Mouse (Mus musculus): ENCODE measurements at regions not wholly inside any gene's neighbourhood (a gene's known extent, or its start where the extent isn't known, plus 50 kb on each side); places are given as distances from the start of the nearest gene placed in this dataset.

DNA sequence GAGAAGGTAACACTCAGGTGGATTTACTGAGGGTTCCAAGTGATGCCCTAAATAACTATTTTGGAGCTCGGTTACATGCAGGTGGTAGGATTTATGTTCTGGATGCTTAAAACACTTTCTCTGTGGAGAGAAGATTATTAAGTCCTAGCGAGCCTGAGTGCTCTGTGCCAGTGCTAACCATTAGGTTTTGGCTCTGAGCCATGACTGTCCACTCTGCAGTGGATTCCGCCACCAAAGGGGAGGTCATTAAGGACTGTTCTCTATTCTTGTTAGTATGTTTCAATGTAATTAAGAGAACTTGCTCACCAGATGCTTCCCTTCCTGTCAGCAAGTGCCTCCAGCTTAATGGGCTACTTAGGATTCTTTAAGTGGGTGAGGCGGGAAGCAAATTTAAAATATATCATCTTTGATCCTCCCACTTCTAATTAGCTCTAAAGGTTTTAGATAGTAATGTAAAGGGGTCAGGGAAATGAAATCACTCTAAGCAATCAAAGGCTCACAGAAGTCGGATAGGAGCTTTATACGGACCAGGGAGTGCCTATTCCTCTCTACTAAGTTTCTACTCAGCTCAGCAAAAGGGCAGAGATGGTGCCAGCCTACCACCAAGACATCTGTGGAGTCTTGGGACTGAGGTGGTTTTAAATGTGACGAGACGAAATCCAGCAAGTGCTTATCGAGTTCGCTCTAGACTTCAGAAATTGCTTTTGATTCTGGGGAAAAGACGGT, 301.6 kb upstream of the Gm15217 start:
- H3K27ac ChIP-seq = no peak overlapping the region
- H3K9me3 ChIP-seq (replicated peaks) = no peaks in the 10 kb centered on the region
- H3K36me3 ChIP-seq = no peaks in the 10 kb centered on the region
- peak; percentile 37 for DNase-seq (ENCODE audit: low spot score)
- peaks cover 9% of the 10 kb centered on the region for H3K4me1 ChIP-seq
- 69% methylated on average over 11 of the region's 11 CpGs for WGBS
- H3K4me3 ChIP-seq = no peak overlapping the region
- no peaks in the 10 kb centered on the region for H3K27me3 ChIP-seq (ENCODE audit: low read depth, poor library complexity, severe bottlenecking)

GRCm38 (mm10) chr14:46082646-46083045, 296.6 kb upstream of the Gm15217 start:
- Histone ChIP-seq H3K27ac (no peak overlapping the region), H3K27me3 (ENCODE audit: low read depth, poor library complexity, severe bottlenecking) (no peaks in the 10 kb centered on the region), H3K4me3 (no peak overlapping the region), H3K36me3 (no peaks in the 10 kb centered on the region), H3K9me3 (replicated peaks) (no peaks in the 10 kb centered on the region), H3K4me1 (peaks cover 4% of the 10 kb centered on the region)
- DNase-seq (ENCODE audit: low spot score) = no peak
- WGBS = 94% methylated on average over 5 of the region's 5 CpGs

DNA sequence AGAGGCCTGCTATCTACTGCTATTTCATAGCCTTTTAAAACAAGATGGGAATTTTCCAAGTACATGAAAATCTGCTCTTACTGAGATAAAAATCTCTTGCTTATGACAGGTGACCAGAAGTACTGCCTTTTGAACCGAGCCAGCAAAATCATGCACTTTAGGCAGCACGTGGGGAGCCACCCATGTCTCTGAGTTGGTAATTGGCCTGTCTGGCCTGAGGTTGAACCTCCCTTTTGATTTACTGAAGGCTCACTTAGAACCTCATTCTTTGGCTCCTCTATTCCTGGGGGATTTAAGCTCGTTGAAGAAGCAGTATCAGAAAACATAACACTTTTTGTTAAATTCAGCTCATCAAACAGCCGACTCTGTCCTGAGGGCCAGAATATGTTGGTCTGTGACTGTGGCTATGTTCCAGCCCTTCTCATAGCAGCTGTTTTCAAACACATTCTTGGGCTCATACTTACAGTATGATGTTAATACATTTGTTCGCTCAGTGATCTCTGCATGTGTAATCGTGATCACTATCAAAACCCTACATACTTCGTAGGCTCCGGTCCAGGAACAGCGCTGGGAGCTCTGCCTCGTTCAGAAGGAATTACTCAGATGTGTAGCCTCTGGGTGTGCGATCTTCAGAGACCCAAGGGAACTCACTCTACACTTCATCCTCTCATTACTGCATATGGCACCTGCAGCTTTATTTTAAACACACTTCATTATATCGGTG, 290.1 kb upstream of the Gm15217 start:
- 82% methylated on average over 12 of the region's 12 CpGs for WGBS
- Histone ChIP-seq H3K4me1 (no peaks in the 10 kb centered on the region), H3K9me3 (replicated peaks) (no peaks in the 10 kb centered on the region), H3K4me3 (no peak overlapping the region), H3K27ac (no peak overlapping the region), H3K36me3 (no peaks in the 10 kb centered on the region), H3K27me3 (ENCODE audit: low read depth, poor library complexity, severe bottlenecking) (no peaks in the 10 kb centered on the region)
- no peak for DNase-seq (ENCODE audit: low spot score)

DNA sequence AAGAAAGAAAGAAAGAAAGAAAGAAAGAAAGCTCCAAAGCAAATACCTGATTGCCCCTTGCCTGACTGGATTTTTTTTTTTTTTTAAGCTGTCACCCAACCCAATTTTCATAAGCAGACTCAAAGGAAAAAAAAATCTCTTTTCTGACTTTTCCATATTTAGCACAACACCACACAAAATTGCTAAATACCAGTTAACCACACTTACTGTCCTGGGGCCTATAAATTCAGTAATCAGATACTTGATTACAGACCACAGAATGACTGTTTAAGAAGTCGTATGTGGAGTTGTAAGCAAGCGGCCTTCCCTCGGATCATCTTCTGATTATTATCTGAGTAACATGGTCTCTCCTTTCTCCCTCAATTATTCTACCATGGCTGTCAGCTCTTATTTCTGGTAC, 263.3 kb upstream of the Gm15217 start:
- no peaks in the 10 kb centered on the region for H3K4me1 ChIP-seq
- DNase-seq (ENCODE audit: low spot score) = no peak
- no peaks in the 10 kb centered on the region for H3K27me3 ChIP-seq (ENCODE audit: low read depth, poor library complexity, severe bottlenecking)
- no peak overlapping the region for H3K4me3 ChIP-seq
- no peaks in the 10 kb centered on the region for H3K36me3 ChIP-seq
- 86% methylated on average over 3 of the region's 3 CpGs for WGBS
- no peak overlapping the region for H3K27ac ChIP-seq
- no peaks in the 10 kb centered on the region for H3K9me3 ChIP-seq (replicated peaks)

GRCm38 (mm10) chr14:46126541-46126940, 252.7 kb upstream of the Gm15217 start:
- no peak for DNase-seq (ENCODE audit: low spot score)
- H3K27me3 ChIP-seq (ENCODE audit: low read depth, poor library complexity, severe bottlenecking) = no peaks in the 10 kb centered on the region

DNA sequence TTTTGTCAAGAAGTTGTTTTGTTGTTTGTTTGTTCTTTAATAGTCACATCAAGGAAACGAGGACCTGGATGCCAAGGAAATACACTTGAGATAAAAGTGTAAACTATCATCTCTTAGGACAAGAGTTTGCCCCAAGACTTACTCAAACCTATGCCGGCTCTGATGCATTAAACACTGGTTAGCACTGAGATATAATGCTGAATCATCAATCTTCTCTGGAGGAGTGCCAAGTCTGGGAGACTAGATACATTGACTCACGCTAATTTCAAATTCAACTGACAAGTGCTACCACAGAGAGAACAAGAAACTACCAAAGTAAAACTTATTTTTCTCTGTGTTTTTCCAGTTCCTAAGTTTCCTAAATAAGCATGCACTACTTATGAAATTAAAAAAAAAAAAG, 249.5 kb upstream of the Gm15217 start:
- Histone ChIP-seq H3K27ac (no peak overlapping the region), H3K36me3 (no peaks in the 10 kb centered on the region), H3K9me3 (replicated peaks) (no peaks in the 10 kb centered on the region), H3K4me3 (no peak overlapping the region), H3K4me1 (no peaks in the 10 kb centered on the region), H3K27me3 (ENCODE audit: low read depth, poor library complexity, severe bottlenecking) (no peaks in the 10 kb centered on the region)
- WGBS = 86% methylated on average over 3 of the region's 3 CpGs
- no peak for DNase-seq (ENCODE audit: low spot score)

More at GRCm38 (mm10) chr14:46126541-46126940, 252.7 kb upstream of the Gm15217 start:
- no peaks in the 10 kb centered on the region for H3K9me3 ChIP-seq (replicated peaks)
- WGBS = 95% methylated on average over 1 of the region's 1 CpGs
- H3K4me1 ChIP-seq = no peaks in the 10 kb centered on the region
- H3K4me3 ChIP-seq = no peak overlapping the region
- no peak overlapping the region for H3K27ac ChIP-seq
- no peaks in the 10 kb centered on the region for H3K36me3 ChIP-seq

DNA sequence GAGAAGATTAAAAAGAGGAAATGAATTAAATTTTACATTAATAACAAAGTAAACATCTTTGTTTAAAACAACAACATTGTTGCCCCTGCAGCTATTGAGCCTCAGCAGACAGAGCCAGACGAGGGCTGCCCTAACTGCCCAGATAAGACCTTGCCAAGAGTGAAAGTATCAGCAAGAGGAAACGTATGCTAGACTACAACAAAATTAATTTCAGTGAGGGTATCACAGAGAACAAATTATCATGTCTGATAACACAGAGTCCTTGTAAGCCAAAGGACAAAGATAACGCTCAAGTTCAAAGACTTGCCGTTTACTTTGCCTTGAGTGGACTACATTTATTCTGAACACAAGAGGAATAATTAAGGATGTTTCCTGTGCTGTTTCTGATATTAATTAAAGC, 235.0 kb upstream of the Gm15217 start:
- no peak for DNase-seq (ENCODE audit: low spot score)
- peaks cover 4% of the 10 kb centered on the region; the same call in 1 of the 2 replicates for H3K27me3 ChIP-seq (ENCODE audit: low read depth, poor library complexity, severe bottlenecking)
- WGBS = 57% methylated on average over 4 of the region's 4 CpGs
- no peak overlapping the region for H3K4me3 ChIP-seq
- no peaks in the 10 kb centered on the region for H3K36me3 ChIP-seq
- peaks cover 18% of the 10 kb centered on the region for H3K4me1 ChIP-seq
- no peak overlapping the region for H3K27ac ChIP-seq
- no peaks in the 10 kb centered on the region for H3K9me3 ChIP-seq (replicated peaks)

GRCm38 (mm10) chr14:46144707-46145106, 234.5 kb upstream of the Gm15217 start:
- Histone ChIP-seq H3K9me3 (replicated peaks) (no peaks in the 10 kb centered on the region), H3K4me1 (peaks cover 18% of the 10 kb centered on the region), H3K4me3 (no peak overlapping the region), H3K27me3 (ENCODE audit: low read depth, poor library complexity, severe bottlenecking) (peaks cover 4% of the 10 kb centered on the region; the same call in 1 of the 2 replicates), H3K36me3 (no peaks in the 10 kb centered on the region), H3K27ac (no peak overlapping the region)
- DNase-seq (ENCODE audit: low spot score) = no peak
- 76% methylated on average over 6 of the region's 6 CpGs for WGBS

- 66% methylated on average over 7 of the region's 7 CpGs for WGBS
- no peak for DNase-seq (ENCODE audit: low spot score)
- H3K27ac ChIP-seq = no peak overlapping the region
- no peaks in the 10 kb centered on the region for H3K9me3 ChIP-seq (replicated peaks)
- H3K4me1 ChIP-seq = peaks cover 18% of the 10 kb centered on the region
- no peak overlapping the region for H3K4me3 ChIP-seq
- no peaks in the 10 kb centered on the region for H3K36me3 ChIP-seq
- peaks cover 4% of the 10 kb centered on the region; the same call in 1 of the 2 replicates for H3K27me3 ChIP-seq (ENCODE audit: low read depth, poor library complexity, severe bottlenecking)
Measured at GRCm38 (mm10) chr14:46145584-46145983, 233.6 kb upstream of the Gm15217 start.

DNA sequence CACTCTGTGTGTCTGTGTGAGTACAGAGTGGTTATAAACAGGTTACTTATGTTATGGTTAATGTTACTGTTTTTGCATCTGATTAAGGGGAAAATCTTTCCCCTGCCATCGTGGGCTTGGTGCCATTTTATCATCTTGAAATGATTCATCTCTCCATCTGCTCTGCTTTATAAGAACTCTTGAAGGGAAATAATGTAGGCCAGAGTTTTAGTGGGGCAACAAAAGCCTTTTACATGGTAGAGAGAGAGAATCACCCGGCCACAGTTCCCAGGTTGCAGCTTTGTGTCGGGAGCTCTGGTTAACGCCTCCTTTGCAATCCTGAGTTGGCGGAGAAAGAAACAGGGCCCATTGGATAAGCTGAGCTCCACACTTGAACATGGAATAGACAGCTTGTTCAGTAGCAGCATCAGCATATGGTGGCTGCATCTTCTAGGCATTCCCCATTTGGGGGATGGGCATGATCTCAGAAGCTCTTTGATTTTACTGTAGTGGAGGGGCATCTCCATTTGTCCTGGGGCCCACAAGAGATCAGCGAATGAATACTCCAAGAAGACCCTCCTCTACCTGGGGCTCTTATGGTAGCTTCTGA, 230.0 kb upstream of the Gm15217 start:
- Histone ChIP-seq H3K27ac (no peak overlapping the region), H3K9me3 (replicated peaks) (no peaks in the 10 kb centered on the region), H3K4me3 (no peak overlapping the region), H3K36me3 (no peaks in the 10 kb centered on the region), H3K4me1 (peaks cover 12% of the 10 kb centered on the region), H3K27me3 (ENCODE audit: low read depth, poor library complexity, severe bottlenecking) (peaks cover 4% of the 10 kb centered on the region; the same call in 1 of the 2 replicates)
- no peak for DNase-seq (ENCODE audit: low spot score)
- 80% methylated on average over 6 of the region's 6 CpGs for WGBS

- WGBS = 51% methylated on average over 2 of the region's 2 CpGs
- no peaks in the 10 kb centered on the region for H3K9me3 ChIP-seq (replicated peaks)
- no peak overlapping the region for H3K4me3 ChIP-seq
- no peaks in the 10 kb centered on the region for H3K27me3 ChIP-seq (ENCODE audit: low read depth, poor library complexity, severe bottlenecking)
- peaks cover 20% of the 10 kb centered on the region for H3K4me1 ChIP-seq
- DNase-seq (ENCODE audit: low spot score) = no peak
- no peak overlapping the region for H3K27ac ChIP-seq
- no peaks in the 10 kb centered on the region for H3K36me3 ChIP-seq
Measured at GRCm38 (mm10) chr14:46158741-46159140, 220.5 kb upstream of the Gm15217 start.

GRCm38 (mm10) chr14:46172181-46172874, 206.9 kb upstream of the Gm15217 start:
- no peaks in the 10 kb centered on the region for H3K36me3 ChIP-seq
- H3K4me1 ChIP-seq = peaks cover 6% of the 10 kb centered on the region; the same call in 1 of the 2 replicates
- no peak overlapping the region for H3K27ac ChIP-seq
- no peak overlapping the region for H3K4me3 ChIP-seq
- WGBS = 70% methylated on average over 9 of the region's 9 CpGs
- H3K9me3 ChIP-seq (replicated peaks) = no peaks in the 10 kb centered on the region
- 0 out of 2 replicates have a peak, but pooled peaks cover 3% of the 10 kb centered on the region for H3K27me3 ChIP-seq (ENCODE audit: low read depth, poor library complexity, severe bottlenecking)
- no peak for DNase-seq (ENCODE audit: low spot score)

All from limb, embryonic 10.5 days (tissue).